Mouse (Mus musculus) hematopoietic stem cell, adult 5-6 weeks (primary cell): ENCODE measurements at regions not wholly inside any gene's neighbourhood (a gene's known extent, or its start where the extent isn't known, plus 50 kb on each side); places are given as distances from the start of the nearest gene placed in this dataset.
A peak's percentile ranks its signal among the peaks of the same experiment; 100 is the strongest.

Experiments
- ATAC-seq, 2 experiments: fragments of 125-278 bp in 1 of 2; replicated peaks in 1 of 2; 2 replicates each; pipeline ENCODE4 v1.8.0; 2016 to 2017; ENCODE audit warnings: inconsistent platforms in 2 of 2, mild to moderate bottlenecking in 2 of 2, moderate number of reproducible peaks in 2 of 2, low read depth in 1 of 2, moderate TSS enrichment in 1 of 2; ENCODE audit not compliant: low FRiP score in 2 of 2, poor library complexity in 2 of 2, severe bottlenecking in 2 of 2, insufficient read depth in 1 of 2, low TSS enrichment in 1 of 2

- no peak for ATAC-seq
Measured at GRCm38 (mm10) chr2:169389611-169390010, 197.9 kb downstream of the Gm11011 start.

- no peak for ATAC-seq
Measured at GRCm38 (mm10) chr2:169388569-169388968, 199.0 kb downstream of the Gm11011 start.

- ATAC-seq = no peak
Measured at GRCm38 (mm10) chr2:169387765-169388518, 199.6 kb downstream of the Gm11011 start.

- ATAC-seq = no peak
Measured at GRCm38 (mm10) chr2:169383701-169384100, 203.8 kb downstream of the Gm11011 start.

- ATAC-seq = peak; percentile 65 to 66; a peak in 3 of 4 replicates
Measured at GRCm38 (mm10) chr2:169373069-169373468, 214.5 kb downstream of the Gm11011 start.

- no peak for ATAC-seq
Measured at GRCm38 (mm10) chr2:169365046-169365445, 222.5 kb downstream of the Gm11011 start.

GRCm38 (mm10) chr2:169360272-169360671 lies 227.3 kb downstream of the Gm11011 start:
- peak; percentile 62 to 80 for ATAC-seq

GRCm38 (mm10) chr2:169357400-169357799 lies 230.1 kb downstream of the Gm11011 start:
- no peak for ATAC-seq

GRCm38 (mm10) chr2:169351547-169351946 lies 236.0 kb downstream of the Gm11011 start:
- no peak for ATAC-seq

GRCm38 (mm10) chr2:169346107-169346506 lies 241.4 kb downstream of the Gm11011 start:
- ATAC-seq = no peak

- no peak for ATAC-seq
Measured at GRCm38 (mm10) chr2:169319521-169319920, 268.0 kb downstream of the Gm11011 start.

GRCm38 (mm10) chr2:169314396-169314930 lies 273.1 kb downstream of the Gm11011 start:
- no peak for ATAC-seq

- ATAC-seq = no peak
Measured at GRCm38 (mm10) chr2:169311821-169312220, 275.7 kb downstream of the Gm11011 start.

- ATAC-seq = no peak
Measured at GRCm38 (mm10) chr2:169311356-169311755, 276.2 kb downstream of the Gm11011 start.

GRCm38 (mm10) chr2:169304360-169304759 lies 283.2 kb downstream of the Gm11011 start:
- no peak for ATAC-seq

- no peak for ATAC-seq
Measured at GRCm38 (mm10) chr2:169300966-169301365, 286.6 kb downstream of the Gm11011 start.

- no peak for ATAC-seq
Measured at GRCm38 (mm10) chr2:169300411-169300810, 287.1 kb downstream of the Gm11011 start.

- ATAC-seq = peak; percentile 62 to 73; a peak in 2 of 4 replicates
Measured at GRCm38 (mm10) chr2:169297841-169298627, 289.5 kb downstream of the Gm11011 start.
